Mouse (Mus musculus) thymus, adult 2 months (tissue): ENCODE data around the gene Ms4a12. TPM values are rescaled to one million over a fixed set of nuclear protein-coding genes. Genes with fewer than 3 reads are reported as not detected.

Experiments
- DNase-seq: peaks from one replicate; pipeline ENCODE4 v3.0.0; 2021
- H3K27ac ChIP-seq: fragments of 200-500 bp; 2 replicates; pipeline ENCODE4 v1.5.1; 2012; ENCODE audit warnings: low read length, control low read depth; ENCODE audit not compliant: control insufficient read depth, insufficient read depth
- H3K27me3 ChIP-seq: fragments of 200-500 bp; 2 replicates; pipeline ENCODE4 v1.6.1; 2012; ENCODE audit warnings: mild to moderate bottlenecking, low read length, moderate library complexity, mixed read lengths; ENCODE audit not compliant: control insufficient read depth, insufficient read depth
- H3K36me3 ChIP-seq: fragments of 200-500 bp; 2 replicates; pipeline ENCODE4 v1.6.1; 2012; ENCODE audit warnings: mild to moderate bottlenecking, low read length, moderate library complexity; ENCODE audit not compliant: control insufficient read depth, insufficient read depth
- H3K4me1 ChIP-seq: fragments of 200-500 bp; replicated peaks from 2 replicates; pipeline ENCODE4 v1.6.1; 2012; ENCODE audit warnings: low read length; ENCODE audit not compliant: control insufficient read depth, insufficient read depth
- H3K4me3 ChIP-seq: fragments of 200-500 bp; 2 replicates; pipeline ENCODE4 v1.5.1; 2012; ENCODE audit warnings: mild to moderate bottlenecking, low read length, control low read depth, moderate library complexity; ENCODE audit not compliant: control insufficient read depth, insufficient read depth
- CTCF ChIP-seq: fragments of 200-500 bp; IDR thresholded peaks from 2 replicates; pipeline ENCODE4 v1.5.1; 2012; ENCODE audit warnings: mild to moderate bottlenecking, control low read depth, low read length, moderate library complexity, borderline replicate concordance; ENCODE audit not compliant: control insufficient read depth, poor library complexity, insufficient read depth; ENCODE audit errors: extremely low read depth
- POLR2A ChIP-seq: fragments of 200-500 bp; IDR thresholded peaks from 2 replicates; pipeline ENCODE4 v1.6.1; 2012; ENCODE audit warnings: mild to moderate bottlenecking, low read length, control low read depth, moderate library complexity; ENCODE audit not compliant: control insufficient read depth, poor library complexity, insufficient read depth; ENCODE audit errors: extremely low read depth
- WGBS: fragments of 180-500 bp; shearing (Covaris S2); methylation state at CpG from one replicate; pipeline ENCODE4 v1.1.7; 2018; 5-methylcytosine and 5-hydroxymethylcytosine counted together
- polyA plus RNA-seq: library from polyadenylated mRNA; depleted of rRNA; stranded (reverse); fragments of >200 nt; gene quantifications from 2 replicates; pipeline ENCODE4 v1.2.3, GENCODE M21; 2012; rRNA removed

Gene Ms4a12
- polyA plus RNA-seq, 1 experiment, result not detected

- no peak for DNase-seq
- H3K27ac ChIP-seq, result no peak overlapping the region
- 53% methylated on average over 1 of the region's 1 CpGs for WGBS
- no peak overlapping the region for H3K4me3 ChIP-seq
- no peaks in the 10 kb centered on the region for H3K36me3 ChIP-seq
- TF ChIP-seq CTCF (no peak), POLR2A (no peak)
- 0 out of 2 replicates have a peak, but pooled peaks cover 2% of the 10 kb centered on the region for H3K4me1 ChIP-seq
- no peaks in the 10 kb centered on the region for H3K27me3 ChIP-seq
Observed at GRCm38 (mm10) chr19:11192552-11192951, 39.7 kb downstream of the Ms4a12 start.

DNA sequence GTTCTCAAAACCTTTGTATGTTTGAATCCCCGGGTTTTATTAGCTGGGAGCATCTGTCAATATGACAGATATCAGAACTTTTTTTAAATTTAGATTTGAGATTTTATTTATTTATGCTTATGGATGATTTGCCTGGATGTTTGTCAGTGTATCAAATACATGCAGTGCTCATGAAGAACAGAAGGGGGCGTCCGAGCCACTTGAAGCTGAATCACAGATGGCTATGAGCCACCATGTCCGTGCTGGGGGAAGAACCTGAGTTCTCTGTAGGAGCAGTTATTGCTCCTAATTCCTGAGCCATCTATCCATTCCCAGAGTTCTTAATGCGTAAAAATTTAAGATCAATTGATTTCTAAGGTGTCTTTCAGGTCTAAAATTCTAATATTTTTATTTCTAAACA, 48.1 kb downstream of the Ms4a12 start:
- H3K27ac ChIP-seq, result no peak overlapping the region
- DNase-seq, result peak; percentile 24
- 22% methylated on average over 5 of the region's 5 CpGs for WGBS
- no peaks in the 10 kb centered on the region for H3K36me3 ChIP-seq
- TF ChIP-seq POLR2A (no peak), CTCF (no peak)
- H3K27me3 ChIP-seq, result no peaks in the 10 kb centered on the region
- H3K4me1 ChIP-seq, result no peaks in the 10 kb centered on the region
- no peak overlapping the region for H3K4me3 ChIP-seq

DNA sequence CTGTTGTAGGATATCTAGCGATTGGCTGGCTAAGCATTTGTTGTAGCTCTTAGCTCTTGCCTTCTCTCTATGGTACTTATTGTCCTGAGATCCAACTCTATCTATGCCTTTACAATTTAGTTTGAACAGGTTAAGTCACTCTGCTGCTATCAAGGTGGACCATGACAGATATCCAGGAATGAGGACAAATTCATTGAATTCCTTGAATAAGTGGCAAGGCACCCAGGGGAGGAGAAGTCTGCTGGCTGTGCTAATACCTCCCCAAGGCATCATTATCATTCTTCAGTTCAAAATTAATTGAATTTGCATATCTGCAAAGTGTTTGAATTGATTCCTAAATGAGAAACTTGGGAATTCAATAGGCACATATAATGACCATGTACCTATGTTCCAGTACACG, 54.8 kb downstream of the Ms4a12 start:
- H3K4me1 ChIP-seq, result no peaks in the 10 kb centered on the region
- DNase-seq, result no peak
- H3K4me3 ChIP-seq, result no peak overlapping the region
- H3K27me3 ChIP-seq, result no peaks in the 10 kb centered on the region
- H3K36me3 ChIP-seq, result no peaks in the 10 kb centered on the region
- TF ChIP-seq POLR2A, result no peak
- 82% methylated on average over 2 of the region's 2 CpGs for WGBS
- no peak overlapping the region for H3K27ac ChIP-seq

DNA sequence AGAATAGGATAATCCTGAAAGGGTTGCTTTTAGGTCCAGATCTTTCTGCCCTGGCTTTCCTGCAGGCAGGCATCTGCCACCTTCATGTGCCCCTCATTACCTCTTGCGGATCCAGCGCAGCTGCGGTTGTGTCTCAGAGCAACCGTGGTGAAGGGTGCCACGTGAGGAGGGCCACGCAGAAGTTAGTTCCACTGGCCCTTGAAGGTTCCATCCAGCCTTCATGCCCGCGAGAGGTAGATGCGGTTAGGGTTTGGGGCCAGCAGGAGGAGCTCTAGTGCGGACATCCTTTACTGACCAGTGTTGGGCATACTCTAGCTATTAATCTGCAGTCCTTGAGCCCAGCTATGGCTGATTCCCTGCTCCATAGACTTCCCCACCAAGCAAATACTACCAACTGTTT, 67.1 kb downstream of the Ms4a12 start, which contains the start of gene 1700025F22Rik:
Gene 1700025F22Rik (minus strand): TSS at position 149 of the 400 bp plus-strand sequence.
- H3K36me3 ChIP-seq, result no peaks in the 10 kb centered on the region
- H3K4me3 ChIP-seq, result no peak within 1 kb of the TSS
- TF ChIP-seq CTCF (peak; percentile 41; the same call in 1 of the 2 replicates), POLR2A (no peak)
- no peaks in the 10 kb centered on the region for H3K27me3 ChIP-seq
- DNase-seq, result peak; percentile 38
- H3K27ac ChIP-seq, result no peak within 1 kb of the TSS
- no peaks in the 10 kb centered on the region for H3K4me1 ChIP-seq
- 39% methylated on average over 10 of the region's 10 CpGs for WGBS

Other genes starting within 250 kb of the Ms4a12 start
- not detected in 2 replicates for gene Ms4a15, start 239.2 kb downstream of the Ms4a12 start, polyA plus RNA-seq
- gene Ms4a18, start 214.4 kb downstream of the Ms4a12 start, polyA plus RNA-seq, result 0.28 and 0.38 TPM in 2 replicates
- gene Ms4a8a, start 151.3 kb downstream of the Ms4a12 start, polyA plus RNA-seq, result 0.70 and 1.8 TPM in 2 replicates
- gene 1700017D01Rik, start 101.6 kb downstream of the Ms4a12 start, polyA plus RNA-seq, result 0.24 TPM in 1 of 2 replicates, not detected in the other
- not detected in 2 replicates for gene 1700025F22Rik, start 67.1 kb downstream of the Ms4a12 start, polyA plus RNA-seq
- gene Ms4a13, start 35.7 kb downstream of the Ms4a12 start, polyA plus RNA-seq, result not detected in 2 replicates
- 1.6 and 1.8 TPM in 2 replicates for gene Ms4a1, start 33.8 kb upstream of the Ms4a12 start, polyA plus RNA-seq
- gene Ms4a5, start 51.4 kb upstream of the Ms4a12 start, polyA plus RNA-seq, result not detected in 2 replicates
- gene Ms4a14, start 82.0 kb upstream of the Ms4a12 start, polyA plus RNA-seq, result 0.33 and 0.74 TPM in 2 replicates
- 5.8 and 10.6 TPM in 2 replicates for gene Ms4a7, start 103.7 kb upstream of the Ms4a12 start, polyA plus RNA-seq
- gene Ms4a4a, start 143.1 kb upstream of the Ms4a12 start, polyA plus RNA-seq, result 0.55 and 0.63 TPM in 2 replicates
- gene Ms4a4c, start 172.3 kb upstream of the Ms4a12 start, polyA plus RNA-seq, result 2.4 TPM in 2 replicates
- gene Ms4a4b, start 211.1 kb upstream of the Ms4a12 start, polyA plus RNA-seq, result 43.9 and 57.3 TPM in 2 replicates
- 4.5 and 6.2 TPM in 2 replicates for gene Ms4a6c, start 236.9 kb upstream of the Ms4a12 start, polyA plus RNA-seq